Mouse (Mus musculus) limb, embryonic 14.5 days (tissue): ENCODE measurements around the gene E130114P18Rik. TPM values are rescaled to one million over a fixed set of nuclear protein-coding genes. Genes with fewer than 3 reads are reported as not detected.

Source experiments
- ATAC-seq: fragments of 200-750 bp; cut with Nextera tagmentation; 2 replicates; pipeline ENCODE4 v1.8.0; 2017; ENCODE audit warnings: low read depth, moderate number of reproducible peaks, moderate TSS enrichment; ENCODE audit not compliant: low FRiP score
- DNase-seq: peaks from one replicate; pipeline ENCODE4 v3.0.0-alpha.2; 2015; ENCODE audit warnings: low spot score
- H3K27ac ChIP-seq: fragments of 300-500 bp; sonication (generic); replicated peaks from 2 replicates; pipeline ENCODE4 v1.5.1; 2014; ENCODE audit warnings: low read depth, mild to moderate bottlenecking, low read length, moderate library complexity, mixed read lengths
- H3K27me3 ChIP-seq: fragments of 300-500 bp; sonication (generic); 2 replicates; pipeline ENCODE4 v1.6.1; 2014; ENCODE audit warnings: low read length, mixed read lengths; ENCODE audit not compliant: control insufficient read depth, insufficient read depth
- H3K36me3 ChIP-seq: fragments of 300-500 bp; sonication (generic); 2 replicates; pipeline ENCODE4 v1.6.1; 2014; ENCODE audit warnings: mild to moderate bottlenecking, low read length, moderate library complexity, mixed read lengths; ENCODE audit not compliant: control insufficient read depth, insufficient read depth
- H3K4me1 ChIP-seq: fragments of 300-500 bp; sonication (generic); 2 replicates; pipeline ENCODE4 v1.6.1; 2014; ENCODE audit warnings: antibody characterized with exemption, low read length, mixed read lengths; ENCODE audit not compliant: control insufficient read depth, insufficient read depth
- H3K4me2 ChIP-seq: fragments of 300-500 bp; sonication (generic); replicated peaks from 2 replicates; pipeline ENCODE4 v1.6.1; 2014; ENCODE audit warnings: low read depth, mild to moderate bottlenecking, low read length, moderate library complexity; ENCODE audit not compliant: severe bottlenecking
- H3K4me3 ChIP-seq: fragments of 300-500 bp; sonication (generic); replicated peaks from 2 replicates; pipeline ENCODE4 v1.5.1; 2014; ENCODE audit warnings: low read length
- H3K9ac ChIP-seq: fragments of 300-500 bp; sonication (generic); 2 replicates; pipeline ENCODE4 v1.6.1; 2014; ENCODE audit warnings: mild to moderate bottlenecking, low read depth, low read length, moderate library complexity; ENCODE audit not compliant: severe bottlenecking
- H3K9me3 ChIP-seq: fragments of 300-500 bp; sonication (generic); 2 replicates; pipeline ENCODE4 v1.6.1; 2016; ENCODE audit warnings: low read length; ENCODE audit not compliant: control insufficient read depth
- POLR2A ChIP-seq: fragments of 200-500 bp; IDR thresholded peaks from 2 replicates; pipeline ENCODE4 v1.8.0; 2012; ENCODE audit warnings: inconsistent platforms, mild to moderate bottlenecking, moderate library complexity, borderline replicate concordance; ENCODE audit not compliant: insufficient read depth, insufficient read length; ENCODE audit errors: extremely low read depth
- WGBS: fragments of 180-500 bp; shearing (Covaris S2); extraction: QIAGEN DNeasy Blood & Tissue Kit; methylation state at CpG from one replicate; pipeline ENCODE4 v1.1.7; 2014; 5-methylcytosine and 5-hydroxymethylcytosine counted together
- polyA plus RNA-seq, 2 experiments: library from polyadenylated mRNA; depleted of rRNA in 1 of 2; stranded (reverse) in 1 of 2; unstranded in 1 of 2; fragments of >200 nt; fragmentation: Nextera tagmentation in 1 of 2; extraction: Ambion mirVana in 1 of 2; gene quantifications; 2 replicates each; pipeline versions ENCODE4 v1.2.1 to v1.2.3; 2012 to 2014

The E130114P18Rik gene
- polyA plus RNA-seq, 2 experiments = 2.2 to 4.9 TPM

DNA sequence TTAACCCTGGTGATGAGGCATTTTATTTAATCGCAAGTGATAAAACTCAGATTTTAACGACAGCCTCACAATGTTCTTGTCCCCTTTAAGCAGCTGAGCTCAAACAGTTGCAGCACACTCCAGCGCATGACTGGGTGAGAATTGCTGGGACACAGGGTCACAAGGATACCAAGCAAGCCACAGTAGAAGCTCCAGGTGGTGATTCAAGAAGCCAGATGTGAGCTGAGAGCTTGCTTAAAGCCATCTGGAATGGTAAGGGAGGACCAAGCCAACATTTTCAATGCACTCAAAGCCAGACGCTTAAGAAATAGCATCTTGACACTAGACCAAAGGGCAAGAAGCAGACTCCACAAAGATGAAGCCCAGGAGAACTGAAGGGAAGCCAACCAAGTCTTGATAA, 83.9 kb downstream of the E130114P18Rik start:
- H3K27ac ChIP-seq = no peak overlapping the region
- H3K4me1 ChIP-seq = peaks cover 43% of the 10 kb centered on the region
- ATAC-seq (no peak), DNase-seq (peak; percentile 57)
- no peak overlapping the region for H3K4me3 ChIP-seq
- H3K36me3 ChIP-seq = no peaks in the 10 kb centered on the region
- no peaks in the 10 kb centered on the region for H3K27me3 ChIP-seq
- WGBS = 63% methylated on average over 4 of the region's 4 CpGs
- TF ChIP-seq POLR2A = no peak
- H3K4me2 ChIP-seq = no peak overlapping the region
- no peaks in the 10 kb centered on the region for H3K9me3 ChIP-seq
- no peak overlapping the region for H3K9ac ChIP-seq

DNA sequence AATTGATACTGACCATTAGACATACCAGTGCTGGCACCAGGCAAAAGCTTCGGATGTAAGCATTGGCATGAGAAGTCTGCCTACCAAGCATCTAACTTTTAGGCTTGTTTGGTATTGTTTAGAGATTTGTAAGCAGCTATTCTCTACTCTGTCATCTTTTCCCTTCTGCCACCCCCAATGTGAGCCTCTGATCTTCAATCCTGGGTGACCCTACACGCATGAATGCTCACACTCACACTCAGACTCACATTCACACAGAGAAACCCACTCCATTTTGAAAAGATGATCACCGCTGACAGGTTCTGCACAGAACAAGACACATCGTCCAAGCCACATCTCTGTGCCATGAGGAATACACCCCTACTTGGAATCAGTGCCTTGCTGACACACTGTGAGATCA, 84.8 kb downstream of the E130114P18Rik start:
- H3K36me3 ChIP-seq = no peaks in the 10 kb centered on the region
- no peaks in the 10 kb centered on the region for H3K27me3 ChIP-seq
- no peak for DNase-seq
- WGBS = 87% methylated on average over 4 of the region's 4 CpGs
- no peak overlapping the region for H3K4me3 ChIP-seq
- TF ChIP-seq POLR2A = no peak
- H3K9me3 ChIP-seq = no peaks in the 10 kb centered on the region
- H3K27ac ChIP-seq = no peak overlapping the region
- no peak overlapping the region for H3K4me2 ChIP-seq
- no peak for ATAC-seq
- H3K9ac ChIP-seq = no peak overlapping the region
- peaks cover 43% of the 10 kb centered on the region for H3K4me1 ChIP-seq

DNA sequence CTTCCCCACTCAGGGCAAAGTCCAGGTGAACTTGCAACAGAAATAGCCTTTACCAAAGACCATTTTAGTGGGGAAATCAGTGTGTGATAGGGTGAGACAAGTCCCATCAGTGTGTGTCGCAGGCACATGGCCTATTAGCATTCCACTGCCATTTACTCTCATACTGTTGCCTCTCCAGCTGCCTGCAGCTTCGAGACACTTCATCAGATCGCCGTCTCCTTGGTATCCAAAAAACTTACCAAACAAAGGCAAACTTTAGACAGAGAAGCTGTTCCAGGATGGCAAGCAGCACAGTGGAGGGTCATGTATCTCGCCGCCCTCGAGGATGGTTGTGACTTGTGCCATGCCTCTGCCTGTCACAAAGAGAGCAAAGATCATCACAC, 87.5 kb downstream of the E130114P18Rik start:
- TF ChIP-seq POLR2A = no peak
- H3K9me3 ChIP-seq = no peaks in the 10 kb centered on the region
- ATAC-seq (no peak), DNase-seq (no peak)
- H3K27me3 ChIP-seq = no peaks in the 10 kb centered on the region
- H3K27ac ChIP-seq = no peak overlapping the region
- 78% methylated on average over 7 of the region's 7 CpGs for WGBS
- no peak overlapping the region for H3K4me3 ChIP-seq
- H3K36me3 ChIP-seq = no peaks in the 10 kb centered on the region
- peaks cover 27% of the 10 kb centered on the region for H3K4me1 ChIP-seq
- H3K9ac ChIP-seq = no peak overlapping the region
- no peak overlapping the region for H3K4me2 ChIP-seq

DNA sequence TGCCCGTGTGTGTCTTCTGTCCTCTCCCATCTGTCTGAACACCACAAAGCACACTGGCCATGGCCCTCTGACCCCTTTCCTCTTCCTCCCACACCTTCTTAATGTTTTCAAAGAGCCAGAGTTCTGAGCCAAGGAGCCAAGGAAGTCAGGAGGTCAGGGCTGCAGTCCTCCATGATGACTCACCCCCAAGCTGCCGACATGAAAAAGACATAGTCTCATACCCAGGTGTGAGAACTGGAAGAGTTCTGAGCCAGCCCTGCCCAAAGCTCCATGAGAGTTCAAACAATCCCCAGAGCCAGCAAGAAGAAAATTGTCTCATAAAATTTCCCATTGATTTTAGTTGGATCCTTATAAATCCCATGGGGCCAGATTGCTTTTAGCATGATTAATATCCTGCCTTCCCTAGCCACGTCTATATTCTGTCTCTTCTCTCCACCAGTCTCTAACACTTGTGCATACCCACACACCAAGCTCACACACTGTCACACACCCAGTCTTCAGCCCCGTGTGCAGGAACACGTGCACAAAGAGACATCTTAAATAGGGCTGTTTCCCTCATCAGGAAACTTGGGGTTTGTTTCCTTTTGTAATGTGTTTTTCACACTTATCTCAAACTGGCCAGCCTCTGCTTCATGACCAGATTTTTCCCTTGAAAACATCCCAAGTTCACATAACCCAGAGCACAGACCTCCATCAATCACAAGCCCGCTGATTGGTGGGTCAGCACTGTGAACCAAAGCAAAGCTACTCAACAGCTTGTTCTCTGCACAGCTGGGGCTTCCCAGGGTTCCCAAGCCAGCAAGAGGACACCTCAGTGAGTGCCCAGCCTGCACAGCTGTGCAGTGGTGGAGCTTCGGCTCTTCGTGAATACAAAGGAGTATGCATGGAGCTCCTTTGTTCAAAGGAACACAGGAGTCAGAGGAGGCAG, 88.2 kb downstream of the E130114P18Rik start:
- Histone ChIP-seq H3K4me1 (peaks cover 21% of the 10 kb centered on the region), H3K27me3 (no peaks in the 10 kb centered on the region), H3K36me3 (no peaks in the 10 kb centered on the region), H3K9me3 (no peaks in the 10 kb centered on the region), H3K4me2 (no peak overlapping the region), H3K9ac (no peak overlapping the region), H3K27ac (no peak overlapping the region), H3K4me3 (no peak overlapping the region)
- DNase-seq (peak; percentile 45), ATAC-seq (peak; percentile 72; the same call in 1 of the 2 replicates)
- 36% methylated on average over 8 of the region's 8 CpGs for WGBS
- no peak for TF ChIP-seq POLR2A

DNA sequence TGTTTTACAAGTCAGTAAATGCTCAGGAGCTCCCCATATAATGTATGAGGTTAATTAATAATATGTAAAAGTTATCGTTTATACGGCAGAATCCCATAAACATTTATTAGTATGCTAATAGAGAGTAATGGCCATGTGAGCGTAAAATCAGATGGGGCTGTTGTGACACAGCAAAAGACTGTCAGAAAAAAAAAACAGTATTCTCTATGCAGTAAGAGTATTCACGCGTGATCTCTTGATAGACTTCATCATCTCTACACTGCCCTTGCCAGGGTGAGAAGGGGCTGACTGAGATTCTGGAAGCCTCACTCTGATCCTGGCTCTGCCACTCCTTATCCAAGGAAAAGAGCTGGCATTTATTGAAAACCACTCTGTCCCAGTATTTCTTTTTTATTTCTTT, 91.9 kb downstream of the E130114P18Rik start:
- 64% methylated on average over 5 of the region's 5 CpGs for whole genome bisulfite sequencing
- Histone ChIP-seq H3K27me3 (no peaks in the 10 kb centered on the region), H3K9ac (no peak overlapping the region), H3K36me3 (no peaks in the 10 kb centered on the region), H3K4me1 (peaks cover 9% of the 10 kb centered on the region), H3K4me2 (no peak overlapping the region), H3K4me3 (no peak overlapping the region), H3K27ac (no peak overlapping the region), H3K9me3 (no peaks in the 10 kb centered on the region)
- no peak for TF ChIP-seq POLR2A
- ATAC-seq (no peak), DNase-seq (no peak)

DNA sequence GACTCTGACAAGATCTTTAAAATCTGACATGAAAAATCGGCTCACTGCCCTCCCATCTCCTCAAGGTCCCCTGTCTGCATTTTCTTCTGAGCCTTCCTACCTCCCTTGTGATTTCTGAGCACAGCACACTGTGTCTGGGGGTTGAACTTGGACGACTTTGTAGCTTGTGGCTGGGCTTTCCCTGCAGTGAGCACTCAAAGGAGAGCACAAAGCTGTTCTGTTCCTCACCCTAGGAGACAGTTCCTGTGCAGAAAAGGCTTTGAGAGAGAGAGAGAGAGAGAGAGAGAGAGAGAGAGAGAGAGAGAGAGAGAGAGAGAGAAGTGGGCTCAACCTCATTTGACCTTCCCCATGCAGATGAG, 101.3 kb downstream of the E130114P18Rik start:
- Histone ChIP-seq H3K36me3 (no peaks in the 10 kb centered on the region), H3K9ac (no peak overlapping the region), H3K4me3 (no peak overlapping the region), H3K27ac (no peak overlapping the region), H3K9me3 (no peaks in the 10 kb centered on the region), H3K4me2 (no peak overlapping the region), H3K27me3 (no peaks in the 10 kb centered on the region), H3K4me1 (no peaks in the 10 kb centered on the region; the same call in 1 of the 2 replicates)
- ATAC-seq = no peak
- no peak for TF ChIP-seq POLR2A
- DNase-seq = no peak
- 44% methylated on average over 2 of the region's 2 CpGs for WGBS
